Mouse (Mus musculus) brain, adult 2 months (tissue): ENCODE results near the gene Tmed2.
"Not testable (repeated sequence)": the region's sequence is repeated elsewhere in the genome, so short reads cannot be mapped to it uniquely, and the experiment has no call there.

Experiments
- DNase-seq: peaks from one replicate; pipeline ENCODE4 v3.0.0; 2011; ENCODE audit warnings: low read depth, low spot score

Tmed2 gene

DNA sequence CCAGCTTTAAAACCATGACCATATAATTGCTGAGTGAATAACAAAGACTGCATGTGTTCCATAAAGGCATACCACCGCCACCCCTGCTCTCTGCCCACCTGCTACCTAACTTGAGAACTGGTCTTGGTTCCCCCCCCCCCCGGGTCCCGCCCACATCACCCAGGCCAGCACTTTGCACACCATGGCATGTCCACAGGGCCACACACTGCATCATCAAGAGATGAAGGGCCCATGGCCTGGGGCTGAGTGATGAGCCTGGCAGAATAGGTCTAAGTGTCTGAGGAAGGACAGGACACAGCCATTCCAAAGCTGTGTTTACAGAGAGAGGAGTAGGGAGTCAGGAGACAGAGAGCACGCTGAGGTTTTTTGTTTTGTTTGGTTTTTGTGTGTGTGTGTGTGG lies 12.1 kb upstream of the Tmed2 start:
- no peak for DNase-seq

- DNase-seq: no peak
Observed at GRCm38 (mm10) chr5:124528791-124529190, 11.7 kb upstream of the Tmed2 start.

DNA sequence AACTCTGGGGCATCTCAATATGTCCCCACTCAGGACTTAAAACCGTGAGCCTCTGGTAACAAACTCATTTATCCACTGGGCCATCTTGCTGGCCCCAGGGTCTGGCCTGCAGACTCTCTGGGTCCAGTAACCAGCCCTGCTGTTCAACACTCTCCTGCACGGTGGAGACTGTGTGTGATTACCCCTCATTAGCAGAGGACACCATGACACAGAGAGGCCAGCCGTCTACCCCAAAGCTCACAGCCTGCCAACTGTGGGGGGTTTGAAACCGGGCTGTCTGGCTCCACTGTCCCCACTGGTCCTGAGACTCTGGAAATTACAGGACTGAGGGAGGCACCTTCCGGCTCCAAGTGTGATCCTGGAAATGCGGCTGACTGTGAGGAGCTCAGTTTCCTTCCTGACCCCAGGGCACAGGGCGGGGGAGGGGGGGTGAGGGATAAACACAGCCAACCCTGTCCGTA lies 11.3 kb upstream of the Tmed2 start:
- DNase-seq: no peak

DNA sequence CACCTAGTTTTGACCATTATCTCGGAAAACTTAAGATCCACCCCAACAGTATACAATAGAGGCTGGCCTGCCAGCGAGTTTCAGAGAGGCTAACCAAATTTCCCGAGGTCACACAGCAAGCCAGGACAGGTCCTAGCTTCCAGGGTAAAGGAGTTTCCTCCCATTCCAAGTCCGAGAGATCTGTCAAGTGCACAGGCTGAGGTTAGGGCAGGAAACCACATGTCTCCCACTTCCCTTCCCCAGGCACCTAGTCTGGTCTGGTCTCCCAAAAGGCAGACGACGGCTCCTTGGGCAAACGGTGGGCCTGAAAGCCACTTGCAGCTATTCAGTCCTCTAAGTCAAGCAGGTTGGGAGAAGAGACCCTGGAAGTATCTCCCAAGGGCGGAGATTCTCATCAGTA lies 10.8 kb upstream of the Tmed2 start:
- no peak for DNase-seq

- DNase-seq: peak; percentile 83
Observed at GRCm38 (mm10) chr5:124530655-124531582, 9.6 kb upstream of the Tmed2 start, which contains the start of gene Rilpl1. Gene Rilpl1, minus strand, starts transcription at chr5:124531391.

DNA sequence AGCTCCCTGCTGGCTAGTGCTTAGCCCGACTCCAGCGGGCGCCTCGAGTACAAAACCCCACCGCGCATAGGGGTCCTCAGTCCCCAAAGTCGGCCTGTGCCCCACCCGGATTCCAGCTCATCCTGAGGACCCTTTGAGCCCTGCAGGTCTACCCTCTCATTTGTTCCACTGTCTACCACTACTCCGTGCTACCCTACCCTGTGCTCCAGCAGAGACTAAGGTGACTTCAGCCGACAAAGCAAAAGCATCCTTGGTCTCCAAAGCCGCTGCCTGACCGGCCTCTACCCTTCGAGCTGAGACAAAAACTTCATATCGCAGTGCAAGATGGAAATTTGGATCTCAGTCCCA lies 8.9 kb upstream of the Tmed2 start:
- DNase-seq: no peak

DNA sequence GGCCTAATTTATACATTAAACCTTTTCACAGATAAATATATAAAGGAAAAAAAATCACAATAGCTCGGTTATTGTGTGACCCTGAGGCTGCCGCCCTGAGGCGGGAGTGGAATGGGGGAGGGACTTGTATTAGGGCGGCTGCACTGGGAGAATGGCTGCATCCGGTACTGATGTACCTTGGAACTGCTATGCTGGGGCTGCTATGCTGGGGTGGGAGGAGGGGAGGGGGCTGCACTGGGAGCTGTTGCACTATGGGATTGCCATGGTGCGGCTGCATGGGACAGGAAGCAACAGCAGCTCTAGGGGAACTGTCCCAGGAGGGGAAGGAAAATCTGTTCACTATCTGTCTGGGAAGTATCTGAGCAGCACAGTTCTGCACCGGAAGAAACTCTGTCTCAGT lies 8.0 kb upstream of the Tmed2 start:
- no peak for DNase-seq

DNA sequence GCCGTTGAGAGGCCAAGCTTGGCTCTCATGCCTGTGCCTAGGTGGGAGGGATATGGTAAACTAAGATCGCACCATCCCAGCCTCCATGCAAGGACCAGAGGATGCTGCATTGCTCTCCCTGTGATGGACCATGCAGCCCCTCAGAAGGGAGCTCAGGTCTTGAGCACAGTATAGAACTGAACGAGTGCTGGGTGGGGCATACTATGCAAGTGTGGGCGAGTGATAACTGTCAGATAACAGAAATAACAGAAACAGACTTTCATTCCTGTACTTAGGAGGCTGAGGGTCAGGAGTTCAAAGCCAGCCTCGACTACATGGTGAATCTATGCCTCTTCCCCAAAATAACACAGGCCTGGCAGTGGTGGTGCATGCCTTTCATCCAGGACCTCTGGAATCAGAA lies 5.5 kb upstream of the Tmed2 start:
- DNase-seq: no peak

GRCm38 (mm10) chr5:124536776-124537175 lies 3.7 kb upstream of the Tmed2 start:
- no peak for DNase-seq

DNA sequence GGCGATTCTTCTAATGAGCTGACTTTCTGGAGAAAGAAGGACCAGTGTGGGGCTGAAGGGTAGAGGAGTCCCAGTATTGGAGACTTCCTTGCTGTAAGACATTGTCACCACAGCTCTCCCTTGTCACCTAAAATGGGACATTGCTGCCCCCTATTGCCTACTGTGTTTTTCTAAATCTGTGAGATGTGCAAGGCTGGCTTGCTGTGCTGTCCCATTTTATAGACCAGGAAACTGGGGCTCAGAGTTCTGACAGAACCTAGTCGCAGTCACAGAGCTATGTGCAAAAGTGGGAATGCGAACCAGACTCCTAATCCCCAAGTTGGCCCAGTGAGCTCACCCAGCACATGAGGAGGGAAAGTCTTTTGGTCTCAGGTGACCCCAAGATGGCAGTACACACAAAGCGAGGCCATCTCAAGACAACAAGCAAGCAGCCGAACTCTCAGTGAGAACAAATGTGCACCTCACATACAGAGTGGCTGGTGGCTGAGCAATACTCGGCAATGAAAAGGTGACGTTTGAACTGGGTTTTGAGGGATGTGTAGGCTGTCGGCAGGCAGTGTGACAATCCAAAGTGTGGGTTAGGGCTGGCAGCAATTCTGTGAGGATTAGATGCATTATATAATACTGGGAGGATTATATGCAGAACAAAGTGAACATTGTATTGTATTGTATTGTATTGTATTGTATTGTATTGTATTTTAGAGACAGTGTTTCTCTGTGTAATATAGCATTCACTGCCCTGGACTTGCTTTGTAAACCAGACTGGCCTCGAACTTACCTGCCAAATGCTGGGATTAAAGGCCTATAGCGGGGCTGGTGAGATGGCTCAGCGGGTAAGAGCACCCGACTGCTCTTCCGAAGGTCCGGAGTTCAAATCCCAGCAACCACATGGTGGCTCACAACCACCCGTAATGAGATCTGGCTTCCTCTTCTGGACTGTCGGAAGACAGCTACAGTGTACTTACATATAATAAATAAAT lies 1.4 kb upstream of the Tmed2 start:
- DNase-seq: peak; percentile 89

DNA sequence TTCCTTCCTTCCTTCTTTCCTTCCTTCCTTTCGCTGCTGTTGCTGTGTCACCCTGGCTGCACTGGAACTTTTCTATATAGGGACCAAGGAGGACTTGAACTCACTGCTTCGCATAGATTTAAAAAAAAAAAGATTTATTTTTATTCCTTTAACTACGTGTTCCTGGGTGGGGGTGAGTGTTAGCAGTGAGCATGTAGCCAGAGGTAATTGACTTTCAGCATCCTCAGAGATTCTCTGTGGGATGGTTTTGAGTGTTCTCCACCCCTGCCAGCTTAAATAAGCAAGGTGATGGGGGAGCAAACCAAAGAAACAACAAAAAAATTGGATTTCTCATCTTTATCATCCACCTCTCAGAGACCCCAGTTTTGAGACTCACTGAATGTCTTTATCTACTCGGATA lies 590 bp upstream of the Tmed2 start:
- no peak for DNase-seq

DNA sequence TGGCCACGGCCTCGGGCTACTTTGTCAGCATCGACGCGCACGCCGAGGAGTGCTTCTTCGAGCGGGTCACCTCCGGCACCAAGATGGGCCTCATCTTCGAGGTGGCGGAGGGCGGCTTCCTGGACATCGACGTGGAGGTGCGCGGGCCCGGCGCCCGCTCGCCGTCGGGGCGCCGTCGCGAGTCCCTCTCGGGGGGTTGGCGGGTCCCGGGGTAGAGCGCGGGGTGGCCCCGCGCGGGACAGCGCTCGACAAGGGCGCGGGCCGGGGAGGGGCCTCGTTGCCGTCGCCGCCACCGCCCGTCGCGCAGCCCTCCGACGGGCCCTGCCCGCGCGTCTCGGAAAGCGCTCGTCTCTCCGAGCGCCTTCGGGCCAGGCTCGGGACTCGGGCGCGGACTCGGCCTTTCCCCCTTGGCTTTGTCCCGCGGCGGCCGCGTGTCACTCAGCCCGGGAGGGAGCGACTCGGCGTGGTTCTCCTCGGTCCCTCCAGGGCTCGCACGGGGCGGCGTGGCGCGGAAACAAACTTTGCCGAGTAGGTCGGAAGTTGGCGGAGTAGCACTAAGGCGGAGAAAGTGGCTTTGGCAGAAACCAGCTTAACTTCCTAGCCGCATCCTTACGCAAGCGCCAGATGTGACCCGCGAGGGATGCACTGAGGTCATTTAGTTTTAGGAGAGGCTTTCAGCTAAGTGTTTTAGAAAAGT lies 558 bp downstream of the Tmed2 start:
- DNase-seq: no peak

DNA sequence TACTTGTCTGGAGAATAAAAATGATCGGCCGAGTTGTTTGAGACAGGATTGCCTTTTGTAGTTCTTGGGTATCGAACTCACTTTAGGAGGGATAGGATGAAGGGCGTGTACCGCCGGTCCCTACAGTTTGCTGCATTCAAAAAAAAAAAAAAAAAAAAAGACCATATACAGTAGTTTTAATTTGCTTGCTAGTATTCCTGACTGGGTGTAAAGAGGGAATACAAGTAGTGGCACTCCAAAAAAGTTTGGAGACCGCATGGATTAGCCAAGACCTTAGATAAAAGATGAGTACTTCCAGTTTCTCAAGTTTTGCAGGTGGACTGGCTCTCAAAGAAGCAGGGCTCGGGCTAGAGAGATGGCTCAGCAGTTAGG lies 1.1 kb downstream of the Tmed2 start:
- DNase-seq: no peak

GRCm38 (mm10) chr5:124550737-124551136 lies 10.2 kb downstream of the Tmed2 start:
- not testable (repeated sequence) for DNase-seq

- not testable (repeated sequence) for DNase-seq
Observed at GRCm38 (mm10) chr5:124551349-124552093, 11.0 kb downstream of the Tmed2 start.

GRCm38 (mm10) chr5:124552094-124552472 lies 11.6 kb downstream of the Tmed2 start:
- no peak for DNase-seq

GRCm38 (mm10) chr5:124552558-124553307 lies 12.2 kb downstream of the Tmed2 start, which contains the start of gene Ddx55:
Gene Ddx55, plus strand, starts transcription at chr5:124552864.
- DNase-seq: peak; percentile 97

GRCm38 (mm10) chr5:124553607-124554006 lies 13.1 kb downstream of the Tmed2 start:
- no peak for DNase-seq

DNA sequence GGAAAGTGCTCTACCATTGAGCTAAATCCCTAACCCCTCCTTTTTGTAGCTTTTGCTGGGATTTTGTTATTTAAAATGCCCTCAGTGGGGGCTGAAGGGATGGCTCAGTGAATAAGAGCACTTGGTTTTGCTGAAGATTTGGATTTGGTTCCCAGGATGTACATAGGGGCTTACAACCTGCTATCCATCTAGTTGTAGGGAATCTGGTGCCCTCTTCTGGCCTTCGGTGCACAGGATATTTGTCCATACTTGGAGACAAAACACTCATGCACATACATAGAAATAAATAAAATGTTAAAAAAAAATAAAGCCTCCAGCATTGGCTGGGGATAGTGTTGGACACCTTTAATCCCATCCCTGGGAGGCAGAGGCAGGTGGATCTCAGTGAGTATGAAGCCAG lies 14.7 kb downstream of the Tmed2 start:
- peak; percentile 56 for DNase-seq

DNA sequence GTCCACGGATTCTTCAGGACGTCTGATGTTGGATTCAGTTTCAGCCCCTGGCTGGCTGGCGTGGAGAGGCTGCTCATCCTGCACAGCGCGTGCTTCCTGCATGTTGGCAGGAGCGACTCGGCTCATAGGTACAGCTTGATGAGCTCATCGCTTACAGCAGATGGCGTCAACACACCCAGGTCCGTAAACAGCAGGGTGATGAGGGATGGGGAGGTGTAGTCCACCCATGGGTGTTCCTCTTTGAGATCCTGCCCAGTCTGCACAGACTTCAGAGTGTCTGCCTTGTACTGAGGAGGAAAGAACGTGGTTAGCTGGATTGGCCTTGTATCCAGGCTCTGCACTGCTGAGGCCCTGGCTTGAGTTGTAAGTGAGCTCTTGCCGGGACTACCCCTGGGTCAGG lies 30.6 kb downstream of the Tmed2 start:
- DNase-seq: peak; percentile 77
